Mouse (Mus musculus) hindbrain, embryonic 15.5 days (tissue): ENCODE results near the gene Nme4. TPM values are rescaled to one million over a fixed set of nuclear protein-coding genes. Genes with fewer than 3 reads are reported as not detected.
A peak's percentile ranks its signal among the peaks of the same experiment; 100 is the strongest.
"Not testable (repeated sequence)": the region's sequence is repeated elsewhere in the genome, so short reads cannot be mapped to it uniquely, and the experiment has no call there.

Experiments used
- ATAC-seq: fragments of 200-750 bp; cut with Nextera tagmentation; 2 replicates; pipeline ENCODE4 v1.8.0; 2017; ENCODE audit warnings: low read depth, moderate number of reproducible peaks, moderate TSS enrichment; ENCODE audit not compliant: low FRiP score
- H3K27ac ChIP-seq: fragments of 300-500 bp; sonication (generic); replicated peaks from 2 replicates; pipeline ENCODE4 v1.5.1; 2015; ENCODE audit warnings: mild to moderate bottlenecking, inconsistent platforms
- H3K27me3 ChIP-seq: fragments of 300-500 bp; sonication (generic); 2 replicates; pipeline ENCODE4 v1.6.1; 2015; ENCODE audit warnings: control low read depth, inconsistent platforms
- H3K36me3 ChIP-seq: fragments of 300-500 bp; sonication (generic); 2 replicates; pipeline ENCODE4 v1.6.1; 2015; ENCODE audit warnings: control low read depth, inconsistent platforms
- H3K4me1 ChIP-seq: fragments of 300-500 bp; sonication (generic); replicated peaks from 2 replicates; pipeline ENCODE4 v1.6.1; 2015; ENCODE audit warnings: control low read depth, inconsistent platforms
- H3K4me2 ChIP-seq: fragments of 300-500 bp; sonication (generic); 2 replicates; pipeline ENCODE4 v1.6.1; 2015; ENCODE audit warnings: moderate library complexity, mild to moderate bottlenecking, inconsistent platforms
- H3K4me3 ChIP-seq: fragments of 300-500 bp; sonication (generic); 2 replicates; pipeline ENCODE4 v1.5.1; 2015; ENCODE audit warnings: mild to moderate bottlenecking, inconsistent platforms
- H3K9ac ChIP-seq: fragments of 300-500 bp; sonication (generic); 2 replicates; pipeline ENCODE4 v1.6.1; 2015; ENCODE audit warnings: inconsistent platforms
- H3K9me3 ChIP-seq: fragments of 300-500 bp; sonication (generic); 2 replicates; pipeline ENCODE4 v1.6.1; 2016; ENCODE audit warnings: control low read depth, inconsistent platforms
- WGBS: fragments of 180-500 bp; shearing (Covaris S2); methylation state at CpG from one replicate; pipeline ENCODE4 v1.1.7; 2015; 5-methylcytosine and 5-hydroxymethylcytosine counted together
- polyA plus RNA-seq: library from polyadenylated mRNA; unstranded; fragments of >200 nt; fragmentation: Nextera tagmentation; extraction: Ambion mirVana; gene quantifications from 2 replicates; pipeline ENCODE4 v1.2.1, GENCODE M21; 2015

The Nme4 gene
- polyA plus RNA-seq, 1 experiment from 2014 or later, result 24.3 TPM

DNA sequence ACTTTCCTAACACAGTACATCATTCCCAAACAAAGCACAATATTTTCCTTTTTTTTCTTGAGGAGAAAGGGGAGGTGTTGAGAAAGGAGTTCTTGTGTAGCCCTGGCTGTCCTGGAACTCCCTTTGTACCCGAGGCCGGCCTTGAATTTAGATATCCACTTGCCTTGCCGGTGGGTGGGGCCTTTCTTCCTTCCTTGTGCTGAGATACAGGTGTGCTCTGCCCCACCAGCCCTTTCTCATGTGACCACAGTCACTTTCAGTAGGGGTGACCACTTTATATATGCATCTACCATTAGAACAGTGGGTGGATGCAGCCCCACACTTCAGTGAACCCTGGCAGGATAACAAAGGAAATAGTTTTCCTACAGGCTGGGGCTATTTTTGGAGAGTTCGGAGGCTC is 16.3 kb upstream of the Nme4 start:
- H3K4me3 ChIP-seq, result no peak overlapping the region
- H3K9me3 ChIP-seq, result no peaks in the 10 kb centered on the region
- 28% methylated on average over 4 of the region's 4 CpGs for WGBS
- no peak overlapping the region for H3K9ac ChIP-seq
- H3K27me3 ChIP-seq, result peaks cover 34% of the 10 kb centered on the region
- H3K4me2 ChIP-seq, result no peak overlapping the region
- no peak for ATAC-seq
- no peak overlapping the region for H3K27ac ChIP-seq
- H3K4me1 ChIP-seq, result peaks cover 12% of the 10 kb centered on the region
- no peaks in the 10 kb centered on the region for H3K36me3 ChIP-seq

DNA sequence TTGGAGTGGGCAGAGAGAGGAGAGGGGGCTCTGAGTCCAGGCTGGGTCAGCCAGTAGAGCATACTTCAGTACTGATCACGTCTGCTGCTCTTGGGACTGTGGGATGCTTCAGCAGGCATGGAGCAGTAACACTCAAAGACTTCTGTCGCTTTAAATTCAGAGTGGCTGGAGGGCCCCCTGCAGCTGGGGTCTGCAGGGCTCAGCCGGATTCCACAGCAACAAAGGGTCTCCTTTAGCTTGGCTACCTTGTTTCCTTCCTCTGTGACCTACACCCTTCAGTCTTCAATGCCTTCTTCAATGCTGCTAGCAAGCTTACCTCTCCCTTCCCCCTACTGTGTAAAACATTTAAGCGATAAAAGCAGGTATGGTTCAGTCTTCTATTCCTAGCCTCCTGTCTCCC is 15.6 kb upstream of the Nme4 start:
- Histone ChIP-seq H3K9me3 (no peaks in the 10 kb centered on the region), H3K4me2 (no peak overlapping the region), H3K9ac (no peak overlapping the region), H3K36me3 (no peaks in the 10 kb centered on the region), H3K27me3 (peaks cover 30% of the 10 kb centered on the region), H3K4me1 (peaks cover 12% of the 10 kb centered on the region), H3K27ac (no peak overlapping the region), H3K4me3 (no peak overlapping the region)
- 5% methylated on average over 4 of the region's 4 CpGs for WGBS
- no peak for ATAC-seq

DNA sequence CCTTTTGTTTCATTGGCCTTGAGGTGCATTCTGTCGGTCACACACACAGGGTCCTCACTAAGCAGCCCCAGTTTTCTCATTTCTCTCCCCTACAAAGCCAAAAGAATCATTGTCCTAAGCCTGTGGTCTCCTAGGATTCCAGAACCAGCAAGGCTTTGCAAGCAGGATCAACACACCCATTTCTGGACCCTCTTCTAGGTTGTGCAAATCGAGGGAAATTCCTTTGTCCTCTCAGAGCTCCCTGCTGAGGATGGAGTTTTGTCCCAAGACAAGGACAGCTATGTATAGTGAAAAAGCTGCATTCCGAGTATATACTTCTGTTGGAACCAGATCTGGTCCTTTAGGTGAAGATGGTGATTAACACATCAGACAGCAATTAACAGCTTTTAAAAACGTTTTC is 14.8 kb upstream of the Nme4 start:
- WGBS, result 20% methylated on average over 4 of the region's 4 CpGs
- Histone ChIP-seq H3K36me3 (no peaks in the 10 kb centered on the region), H3K9me3 (no peaks in the 10 kb centered on the region), H3K27me3 (peaks cover 22% of the 10 kb centered on the region), H3K27ac (no peak overlapping the region), H3K9ac (no peak overlapping the region), H3K4me1 (peaks cover 12% of the 10 kb centered on the region), H3K4me3 (no peak overlapping the region), H3K4me2 (no peak overlapping the region)
- no peak for ATAC-seq

DNA sequence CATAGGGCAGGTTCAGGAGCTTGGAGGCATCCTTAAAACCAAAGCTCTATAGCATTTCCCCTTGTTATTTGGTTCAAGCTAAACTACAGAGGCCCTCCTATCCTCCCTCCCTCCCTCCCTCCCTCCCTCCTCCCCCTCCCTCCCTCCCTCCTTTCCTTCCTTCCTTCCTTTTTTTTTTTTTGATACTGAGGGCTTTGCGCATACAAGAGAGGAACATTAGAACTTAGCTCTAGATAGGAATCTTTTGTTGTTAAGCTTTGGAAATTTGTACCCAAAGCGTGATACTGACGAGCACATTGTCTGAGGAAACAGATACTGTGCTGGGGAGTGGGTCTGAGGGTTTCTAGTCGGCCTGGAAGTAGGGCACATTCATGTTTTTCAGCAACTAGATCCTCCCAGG is 10.2 kb upstream of the Nme4 start:
- Histone ChIP-seq H3K36me3 (no peaks in the 10 kb centered on the region), H3K27ac (no peak overlapping the region), H3K27me3 (peaks cover 3% of the 10 kb centered on the region), H3K9ac (no peak overlapping the region), H3K4me2 (no peak overlapping the region), H3K4me3 (no peak overlapping the region), H3K4me1 (no peaks in the 10 kb centered on the region), H3K9me3 (no peaks in the 10 kb centered on the region)
- WGBS, result 65% methylated on average over 3 of the region's 4 CpGs
- ATAC-seq, result no peak

DNA sequence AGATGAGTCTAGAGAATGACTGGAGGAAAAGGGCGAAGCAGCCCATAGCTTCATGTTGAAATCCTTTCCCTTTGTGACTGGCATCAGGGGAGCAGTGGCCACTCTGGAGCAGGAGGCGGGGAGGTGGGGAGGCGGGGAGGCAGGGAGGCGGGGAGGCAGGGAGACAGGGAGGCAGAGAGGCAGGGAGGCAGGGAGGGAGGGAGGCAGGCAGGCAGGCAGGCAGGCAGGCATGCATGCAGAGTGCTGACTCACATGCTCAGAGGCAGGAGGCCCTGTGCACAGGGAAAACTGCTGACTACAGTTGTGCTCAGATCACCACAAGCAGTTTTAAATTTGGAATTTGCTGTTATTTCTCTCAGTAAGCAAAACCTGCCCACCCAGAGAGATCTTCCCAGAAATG is 6.1 kb upstream of the Nme4 start:
- no peak overlapping the region for H3K9ac ChIP-seq
- H3K4me2 ChIP-seq, result no peak overlapping the region
- H3K36me3 ChIP-seq, result no peaks in the 10 kb centered on the region
- WGBS, result 46% methylated on average over 4 of the region's 4 CpGs
- no peak for ATAC-seq
- H3K9me3 ChIP-seq, result no peaks in the 10 kb centered on the region
- H3K27ac ChIP-seq, result no peak overlapping the region
- no peaks in the 10 kb centered on the region for H3K27me3 ChIP-seq
- H3K4me1 ChIP-seq, result no peaks in the 10 kb centered on the region
- no peak overlapping the region for H3K4me3 ChIP-seq

DNA sequence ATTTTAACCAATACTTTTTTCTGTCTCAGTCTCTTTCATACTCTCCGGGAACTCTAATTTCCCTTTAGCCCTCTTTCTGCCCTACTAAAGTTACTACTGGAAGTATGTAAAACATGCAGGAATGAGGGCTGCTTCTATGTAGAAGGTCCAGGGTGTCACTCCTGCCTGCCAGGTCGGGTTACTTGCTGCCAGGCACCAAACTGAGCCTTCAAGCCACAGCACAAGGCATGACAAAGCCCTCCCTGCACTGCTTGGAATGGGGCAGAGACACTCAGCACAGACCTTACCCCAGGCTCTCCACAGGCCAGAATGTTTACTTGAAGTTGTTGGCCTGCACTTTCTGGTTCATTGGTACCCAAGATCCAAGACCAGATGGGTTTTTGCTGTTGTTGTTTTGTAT is 4.8 kb upstream of the Nme4 start:
- no peak overlapping the region for H3K27ac ChIP-seq
- H3K4me1 ChIP-seq, result no peaks in the 10 kb centered on the region
- no peaks in the 10 kb centered on the region for H3K27me3 ChIP-seq
- no peak for ATAC-seq
- no peak overlapping the region for H3K9ac ChIP-seq
- no peak overlapping the region for H3K4me2 ChIP-seq
- no peak overlapping the region for H3K4me3 ChIP-seq
- no peaks in the 10 kb centered on the region for H3K36me3 ChIP-seq
- no peaks in the 10 kb centered on the region for H3K9me3 ChIP-seq
- 52% methylated on average over 2 of the region's 2 CpGs for WGBS

DNA sequence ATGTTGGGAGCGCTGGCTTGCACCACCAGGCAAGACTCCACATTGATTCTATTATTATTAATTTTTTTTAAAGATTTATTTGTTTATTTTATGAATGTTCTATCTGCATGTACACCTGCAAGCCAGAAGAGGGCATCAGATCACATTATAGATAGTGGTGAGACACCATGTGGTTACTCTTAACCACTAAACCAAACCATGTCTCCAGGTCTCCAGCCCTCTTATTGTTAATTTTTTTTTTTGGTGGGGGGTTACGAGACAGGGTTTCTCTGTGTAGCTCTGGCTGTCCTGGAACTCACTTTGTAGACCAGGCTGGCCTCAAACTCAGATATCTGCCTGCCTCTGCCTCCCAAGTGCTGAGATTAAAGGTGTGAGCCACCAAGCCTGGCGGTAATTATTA is 3.9 kb upstream of the Nme4 start:
- 60% methylated on average over 3 of the region's 3 CpGs for WGBS
- not testable (repeated sequence) for H3K27me3 ChIP-seq, H3K4me3 ChIP-seq, H3K9ac ChIP-seq, H3K4me1 ChIP-seq, ATAC-seq, H3K9me3 ChIP-seq, H3K4me2 ChIP-seq, H3K36me3 ChIP-seq, H3K27ac ChIP-seq

DNA sequence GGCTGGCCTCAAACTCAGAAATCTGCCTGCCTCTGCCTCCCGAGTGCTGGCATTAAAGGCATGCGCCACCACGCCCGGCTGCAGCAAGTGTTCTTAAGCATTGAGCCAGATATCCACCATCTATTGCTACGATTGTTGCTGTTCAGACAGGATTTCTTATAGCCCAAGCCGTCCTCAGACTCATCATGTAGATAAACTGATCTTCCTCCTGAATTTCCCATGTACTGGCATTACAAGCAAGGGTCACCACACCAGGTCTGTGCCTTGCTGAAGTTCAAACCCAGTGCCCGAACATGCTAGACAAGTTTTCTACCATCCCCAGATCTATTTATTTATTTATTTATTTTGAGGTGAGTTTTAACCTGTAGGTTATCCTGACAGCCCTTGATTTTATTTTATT is 3.1 kb upstream of the Nme4 start:
- Histone ChIP-seq H3K4me1 (peaks cover 9% of the 10 kb centered on the region; the same call in 1 of the 2 replicates), H3K27ac (no peak overlapping the region), H3K4me2 (no peak overlapping the region), H3K9ac (no peak overlapping the region), H3K4me3 (no peak overlapping the region), H3K27me3 (no peaks in the 10 kb centered on the region), H3K9me3 (no peaks in the 10 kb centered on the region), H3K36me3 (no peaks in the 10 kb centered on the region)
- WGBS, result 92% methylated on average over 7 of the region's 7 CpGs
- ATAC-seq, result no peak

DNA sequence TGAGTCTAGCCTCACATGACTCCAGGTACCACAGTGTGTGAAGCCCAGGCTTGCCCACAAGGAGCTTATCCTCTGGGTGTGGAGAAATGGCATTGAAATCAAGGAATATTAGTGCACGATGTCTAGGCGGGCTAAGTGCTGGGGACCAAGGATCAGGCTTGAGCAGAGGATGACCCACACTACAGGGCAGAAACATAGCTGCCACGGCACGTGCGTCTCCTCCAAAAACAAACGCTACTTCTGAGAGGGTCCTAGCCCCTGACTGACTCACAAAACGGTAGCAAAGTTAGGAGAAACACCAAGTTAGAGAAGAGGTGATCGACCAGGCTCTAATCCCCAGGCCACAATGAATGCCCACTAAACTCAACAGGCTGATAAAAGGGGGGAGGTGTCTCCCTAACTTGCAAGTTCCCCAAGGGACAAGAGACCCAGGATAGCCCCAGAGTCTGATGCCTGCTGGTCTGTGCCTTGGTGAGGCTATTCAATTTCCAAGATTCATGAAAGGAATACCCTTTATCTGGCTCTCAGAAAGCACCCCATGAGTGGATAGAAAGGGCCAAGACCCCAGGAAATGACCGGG is 781 bp downstream of the Nme4 start:
- peak overlapping the region; percentile 51 for H3K4me3 ChIP-seq
- no peaks in the 10 kb centered on the region for H3K36me3 ChIP-seq
- no peaks in the 10 kb centered on the region for H3K27me3 ChIP-seq
- H3K9me3 ChIP-seq, result no peaks in the 10 kb centered on the region
- peaks cover 13% of the 10 kb centered on the region; the same call in 1 of the 2 replicates for H3K4me1 ChIP-seq
- H3K4me2 ChIP-seq, result peak overlapping the region; percentile 76
- no peak for ATAC-seq
- H3K9ac ChIP-seq, result peak overlapping the region; percentile 58
- H3K27ac ChIP-seq, result peak overlapping the region; percentile 30; the same call in 1 of the 2 replicates
- WGBS, result 32% methylated on average over 9 of the region's 9 CpGs

DNA sequence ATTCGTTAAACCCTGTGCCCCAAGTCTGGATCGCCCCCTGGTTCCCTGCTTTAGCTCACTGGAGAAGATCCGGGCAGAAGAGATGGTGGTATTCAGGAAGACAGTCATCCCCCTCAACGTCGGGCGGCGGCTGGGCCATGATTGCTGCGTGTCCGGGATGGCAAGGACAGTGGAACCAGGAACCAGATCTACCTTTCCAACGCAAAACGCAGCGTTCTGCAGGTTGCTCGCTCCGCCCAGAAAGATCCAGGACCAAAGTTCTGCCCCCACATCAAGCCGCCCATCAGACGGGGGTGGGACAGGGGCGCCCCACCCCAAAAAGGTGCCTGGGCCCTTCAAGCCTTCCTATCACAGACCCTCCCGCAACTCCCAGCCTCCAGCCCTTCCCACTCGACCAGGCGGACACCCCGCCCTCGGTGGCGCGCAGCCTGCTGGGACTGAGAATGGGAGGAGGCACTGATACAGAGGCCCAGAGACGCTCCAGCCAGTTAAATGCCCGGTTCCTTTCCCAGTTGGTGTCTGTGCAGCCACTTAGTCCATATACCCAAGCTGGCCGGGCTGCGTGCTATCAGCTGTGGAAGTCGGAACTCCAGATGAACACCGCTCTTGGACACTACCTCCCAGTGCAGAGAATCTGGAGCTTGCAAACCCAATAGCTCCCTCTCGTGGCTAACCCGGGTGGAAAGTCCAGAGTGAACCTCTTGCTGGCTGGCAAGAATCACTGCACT is 5.3 kb downstream of the Nme4 start, which contains the start of gene Decr2:
TSS of gene Decr2 (minus strand) at position 433 of the 728 bp plus-strand sequence.
- H3K27ac ChIP-seq, result peak within 1 kb of the TSS; percentile 88
- ATAC-seq, result peak; percentile 93
- H3K9me3 ChIP-seq, result no peaks in the 10 kb centered on the region
- H3K4me1 ChIP-seq, result peaks cover 19% of the 10 kb centered on the region; the same call in 1 of the 2 replicates
- H3K4me2 ChIP-seq, result peak within 1 kb of the TSS; percentile 71
- H3K4me3 ChIP-seq, result peak within 1 kb of the TSS; percentile 57
- H3K36me3 ChIP-seq, result no peaks in the 10 kb centered on the region
- under 1% methylated on average over 32 of the region's 32 CpGs for whole genome bisulfite sequencing
- H3K27me3 ChIP-seq, result no peaks in the 10 kb centered on the region
- H3K9ac ChIP-seq, result peak within 1 kb of the TSS; percentile 72

DNA sequence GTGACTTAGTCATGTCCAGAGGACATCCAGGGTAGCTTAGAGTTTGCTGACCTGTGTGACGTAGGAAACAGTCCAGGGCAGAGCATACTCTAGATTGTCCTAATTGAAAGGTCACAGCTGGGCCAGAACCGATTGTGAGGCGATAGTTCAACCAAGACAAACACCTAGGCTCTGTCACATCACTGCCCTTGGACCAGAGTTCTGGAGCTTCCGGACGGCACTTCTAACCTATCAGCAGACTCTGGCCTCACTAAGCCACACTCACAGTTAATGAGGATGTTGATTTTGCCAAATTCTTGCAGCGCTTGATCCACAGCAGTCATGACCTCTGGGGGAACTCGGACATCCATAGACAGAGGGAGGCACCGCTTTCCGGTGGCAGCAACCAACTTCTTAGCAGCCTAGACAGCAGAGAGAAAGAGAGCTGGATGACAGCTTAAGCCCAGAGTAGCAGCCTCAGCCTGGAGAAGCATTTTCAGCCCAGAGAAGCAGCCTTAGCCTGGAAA is 8.3 kb downstream of the Nme4 start:
- H3K27me3 ChIP-seq, result no peaks in the 10 kb centered on the region
- ATAC-seq, result no peak
- WGBS, result 92% methylated on average over 9 of the region's 9 CpGs

DNA sequence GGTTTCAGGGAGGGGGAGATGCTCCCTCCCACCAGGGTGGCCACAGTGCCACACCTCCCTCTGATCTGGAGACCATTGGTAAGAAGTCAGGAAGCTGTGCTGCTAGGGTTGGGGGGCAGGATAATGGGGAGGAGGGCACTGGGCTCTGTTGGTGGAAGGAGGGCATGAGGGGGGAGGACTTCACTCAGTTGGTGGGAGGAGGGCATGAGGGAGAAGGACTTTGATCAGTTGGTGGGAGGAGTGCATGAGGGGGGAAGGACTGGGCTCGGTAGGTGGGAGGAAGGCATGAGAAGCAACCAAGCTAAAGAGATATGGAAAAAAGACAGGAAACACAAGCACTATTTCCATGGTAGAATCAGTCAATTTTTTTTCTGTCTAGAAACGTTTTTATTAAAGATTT is 14.5 kb downstream of the Nme4 start:
- ATAC-seq, result no peak
- H3K4me2 ChIP-seq, result no peak overlapping the region
- H3K9me3 ChIP-seq, result no peaks in the 10 kb centered on the region
- H3K27me3 ChIP-seq, result no peaks in the 10 kb centered on the region
- 0 out of 2 replicates have a peak, but pooled peaks cover 5% of the 10 kb centered on the region for H3K4me1 ChIP-seq
- no peak overlapping the region for H3K27ac ChIP-seq
- H3K4me3 ChIP-seq, result no peak overlapping the region
- WGBS, result 52% methylated on average over 2 of the region's 2 CpGs
- H3K36me3 ChIP-seq, result peaks cover 10% of the 10 kb centered on the region; the same call in 1 of the 2 replicates
- H3K9ac ChIP-seq, result no peak overlapping the region

More for the DNA sequence above, 8.3 kb downstream of the Nme4 start:
- Histone ChIP-seq H3K4me3 (no peak overlapping the region), H3K4me1 (peaks cover 11% of the 10 kb centered on the region; the same call in 1 of the 2 replicates), H3K9me3 (no peaks in the 10 kb centered on the region), H3K4me2 (no peak overlapping the region), H3K36me3 (0 out of 2 replicates have a peak, but pooled peaks cover 7% of the 10 kb centered on the region), H3K27ac (no peak overlapping the region), H3K9ac (no peak overlapping the region)
